Mouse (Mus musculus) heart, embryonic 11.5 days (tissue): ENCODE measurements around the gene Eif5a2. TPM values are rescaled to one million over a fixed set of nuclear protein-coding genes. Genes with fewer than 3 reads are reported as not detected.

Experiments used
- ATAC-seq: fragments of 200-750 bp; cut with Nextera tagmentation; replicated peaks from 2 replicates; pipeline ENCODE4 v1.8.0; 2017; ENCODE audit warnings: moderate library complexity; ENCODE audit not compliant: insufficient number of reproducible peaks, low FRiP score, low TSS enrichment
- H3K27ac ChIP-seq: fragments of 300-500 bp; sonication (generic); 2 replicates; pipeline ENCODE4 v1.5.1; 2014; ENCODE audit warnings: mild to moderate bottlenecking, low read depth, low read length
- H3K27me3 ChIP-seq: fragments of 300-500 bp; sonication (generic); 2 replicates; pipeline ENCODE4 v1.6.1; 2014; ENCODE audit warnings: mild to moderate bottlenecking, low read length, mixed read lengths; ENCODE audit not compliant: control insufficient read depth, insufficient read depth
- H3K36me3 ChIP-seq: fragments of 300-500 bp; sonication (generic); 2 replicates; pipeline ENCODE4 v1.6.1; 2014; ENCODE audit warnings: mild to moderate bottlenecking, low read length, moderate library complexity, mixed read lengths; ENCODE audit not compliant: control insufficient read depth, insufficient read depth
- H3K4me1 ChIP-seq: fragments of 300-500 bp; sonication (generic); 2 replicates; pipeline ENCODE4 v1.6.1; 2014; ENCODE audit warnings: low read length; ENCODE audit not compliant: control insufficient read depth, insufficient read depth
- H3K4me2 ChIP-seq: fragments of 300-500 bp; sonication (generic); 2 replicates; pipeline ENCODE4 v1.6.1; 2014; ENCODE audit warnings: mild to moderate bottlenecking, moderate library complexity
- H3K4me3 ChIP-seq: fragments of 300-500 bp; sonication (generic); 2 replicates; pipeline ENCODE4 v1.5.1; 2014; ENCODE audit warnings: low read depth, low read length
- H3K9ac ChIP-seq: fragments of 300-500 bp; sonication (generic); 2 replicates; pipeline ENCODE4 v1.6.1; 2014; ENCODE audit warnings: mild to moderate bottlenecking, low read depth, low read length, moderate library complexity
- H3K9me3 ChIP-seq: fragments of 300-500 bp; sonication (generic); replicated peaks from 2 replicates; pipeline ENCODE4 v1.6.1; 2016; ENCODE audit warnings: low read length; ENCODE audit not compliant: control insufficient read depth
- WGBS: fragments of 180-500 bp; shearing (Covaris S2); extraction: QIAGEN DNeasy Blood & Tissue Kit; methylation state at CpG from one replicate; pipeline ENCODE4 v1.1.7; 2014; ENCODE audit not compliant: insufficient replicate concordance; 5-methylcytosine and 5-hydroxymethylcytosine counted together
- polyA plus RNA-seq: library from polyadenylated mRNA; unstranded; fragments of >200 nt; fragmentation: Nextera tagmentation; extraction: Ambion mirVana; gene quantifications from 2 replicates; pipeline ENCODE4 v1.2.1, GENCODE M21; 2014

Eif5a2 gene
- polyA plus RNA-seq, 1 experiment from 2014 or later = 14.1 TPM

DNA sequence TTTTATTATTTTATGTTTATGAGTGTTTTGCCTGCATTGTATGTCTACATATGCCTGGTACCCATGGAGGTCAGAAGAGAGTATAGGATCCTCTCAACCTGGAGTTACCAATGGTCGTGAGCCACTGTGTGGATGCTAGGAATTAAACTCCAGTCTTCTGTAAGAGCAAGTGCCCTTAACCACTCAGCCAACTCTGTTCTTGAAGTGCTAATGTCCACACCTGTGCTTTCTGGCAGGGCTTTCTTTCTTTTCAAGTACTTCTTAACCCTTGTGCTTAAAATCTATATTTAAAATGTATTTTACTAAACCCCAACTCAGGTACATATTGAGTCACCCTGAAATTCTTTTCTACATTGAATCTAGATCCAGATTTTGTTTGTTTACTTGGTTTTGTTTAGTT, 45.2 kb downstream of the Eif5a2 start:
- Histone ChIP-seq H3K27me3 (no peaks in the 10 kb centered on the region), H3K36me3 (no peaks in the 10 kb centered on the region), H3K9me3 (no peaks in the 10 kb centered on the region), H3K4me2 (no peak overlapping the region), H3K4me1 (no peaks in the 10 kb centered on the region), H3K9ac (no peak overlapping the region), H3K4me3 (no peak overlapping the region), H3K27ac (no peak overlapping the region)
- no peak for ATAC-seq
- 86% methylated on average over 1 of the region's 1 CpGs for WGBS

DNA sequence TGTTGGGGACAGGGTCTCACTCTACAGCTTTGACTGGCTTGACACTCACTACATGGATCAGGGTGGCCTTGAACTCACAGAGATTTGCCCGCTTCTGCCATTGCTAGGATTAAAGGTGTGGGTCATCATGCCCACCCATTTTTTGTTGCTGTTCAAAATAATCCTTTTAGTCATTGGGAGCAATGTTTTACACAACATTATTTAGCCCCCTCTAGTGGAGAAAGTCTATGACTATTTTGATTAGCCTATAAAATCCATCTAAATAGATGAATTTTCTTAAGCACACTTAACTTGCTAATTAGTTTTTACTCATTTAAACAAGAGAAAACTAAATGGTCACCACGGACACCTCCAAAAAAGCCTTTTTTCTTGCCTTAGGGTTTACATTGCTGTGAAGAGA, 46.5 kb downstream of the Eif5a2 start:
- no peak for ATAC-seq
- no peak overlapping the region for H3K4me3 ChIP-seq
- no peaks in the 10 kb centered on the region for H3K36me3 ChIP-seq
- no peaks in the 10 kb centered on the region for H3K27me3 ChIP-seq
- H3K9ac ChIP-seq = no peak overlapping the region
- no peak overlapping the region for H3K4me2 ChIP-seq
- H3K27ac ChIP-seq = no peak overlapping the region
- WGBS = 84% methylated on average over 2 of the region's 2 CpGs
- H3K9me3 ChIP-seq = no peaks in the 10 kb centered on the region
- no peaks in the 10 kb centered on the region for H3K4me1 ChIP-seq

DNA sequence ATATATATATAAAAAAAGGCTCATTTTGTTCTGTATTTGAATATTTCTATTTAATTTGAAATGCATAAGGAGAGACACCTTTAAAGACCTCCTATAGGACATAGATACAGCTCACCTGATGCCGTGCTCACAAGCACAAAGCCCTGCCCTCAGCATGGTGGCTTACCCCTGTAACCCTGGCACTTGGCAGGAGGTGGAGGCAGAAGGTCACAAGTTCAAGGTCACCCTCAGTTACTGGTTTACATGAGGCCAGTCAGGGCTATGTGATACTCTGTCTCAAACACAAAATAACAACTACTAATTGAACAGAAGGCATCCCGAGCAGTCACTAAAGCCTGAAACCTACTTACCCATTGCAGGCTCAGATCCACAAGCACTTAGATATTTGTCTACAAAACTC, 48.4 kb downstream of the Eif5a2 start:
- WGBS = 81% methylated on average over 2 of the region's 2 CpGs
- ATAC-seq = no peak
- no peaks in the 10 kb centered on the region for H3K27me3 ChIP-seq
- H3K9me3 ChIP-seq = no peaks in the 10 kb centered on the region
- H3K4me1 ChIP-seq = no peaks in the 10 kb centered on the region
- no peak overlapping the region for H3K9ac ChIP-seq
- no peak overlapping the region for H3K4me2 ChIP-seq
- no peak overlapping the region for H3K27ac ChIP-seq
- no peak overlapping the region for H3K4me3 ChIP-seq
- no peaks in the 10 kb centered on the region for H3K36me3 ChIP-seq

DNA sequence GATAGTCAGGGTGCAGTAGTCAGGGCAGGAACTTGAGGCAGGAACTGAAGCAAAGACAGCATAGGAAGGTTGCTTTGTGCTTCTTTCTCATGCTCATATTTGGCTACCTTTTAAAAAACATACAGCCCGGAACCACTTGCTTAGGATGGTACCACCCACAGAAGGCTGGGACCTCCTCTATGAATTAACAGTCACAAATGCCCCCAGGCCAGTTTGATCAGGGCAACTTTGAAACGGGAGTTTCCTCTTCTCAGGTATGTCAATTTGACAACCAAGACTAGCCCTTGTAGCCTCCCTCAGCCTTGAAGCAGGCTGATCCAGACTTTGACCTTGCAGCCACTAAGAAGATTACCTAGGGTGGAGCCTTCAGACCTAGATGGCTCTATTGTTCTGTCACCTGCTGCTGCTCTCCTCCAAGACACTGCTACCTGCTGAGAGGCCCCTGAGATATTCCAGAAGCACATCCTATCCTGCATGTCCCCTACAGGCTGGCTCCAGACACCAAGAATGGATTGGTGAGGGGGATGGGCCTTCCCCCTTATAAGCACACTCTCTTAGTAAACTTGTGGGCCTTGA, 55.8 kb downstream of the Eif5a2 start:
- H3K9me3 ChIP-seq = no peaks in the 10 kb centered on the region
- H3K4me2 ChIP-seq = no peak overlapping the region
- H3K4me1 ChIP-seq = peaks cover 2% of the 10 kb centered on the region; the same call in 1 of the 2 replicates
- no peak overlapping the region for H3K4me3 ChIP-seq
- H3K27ac ChIP-seq = no peak overlapping the region
- no peaks in the 10 kb centered on the region for H3K36me3 ChIP-seq
- H3K27me3 ChIP-seq = no peaks in the 10 kb centered on the region
- no peak for ATAC-seq
- WGBS = 79% methylated on average over 2 of the region's 2 CpGs
- H3K9ac ChIP-seq = no peak overlapping the region

DNA sequence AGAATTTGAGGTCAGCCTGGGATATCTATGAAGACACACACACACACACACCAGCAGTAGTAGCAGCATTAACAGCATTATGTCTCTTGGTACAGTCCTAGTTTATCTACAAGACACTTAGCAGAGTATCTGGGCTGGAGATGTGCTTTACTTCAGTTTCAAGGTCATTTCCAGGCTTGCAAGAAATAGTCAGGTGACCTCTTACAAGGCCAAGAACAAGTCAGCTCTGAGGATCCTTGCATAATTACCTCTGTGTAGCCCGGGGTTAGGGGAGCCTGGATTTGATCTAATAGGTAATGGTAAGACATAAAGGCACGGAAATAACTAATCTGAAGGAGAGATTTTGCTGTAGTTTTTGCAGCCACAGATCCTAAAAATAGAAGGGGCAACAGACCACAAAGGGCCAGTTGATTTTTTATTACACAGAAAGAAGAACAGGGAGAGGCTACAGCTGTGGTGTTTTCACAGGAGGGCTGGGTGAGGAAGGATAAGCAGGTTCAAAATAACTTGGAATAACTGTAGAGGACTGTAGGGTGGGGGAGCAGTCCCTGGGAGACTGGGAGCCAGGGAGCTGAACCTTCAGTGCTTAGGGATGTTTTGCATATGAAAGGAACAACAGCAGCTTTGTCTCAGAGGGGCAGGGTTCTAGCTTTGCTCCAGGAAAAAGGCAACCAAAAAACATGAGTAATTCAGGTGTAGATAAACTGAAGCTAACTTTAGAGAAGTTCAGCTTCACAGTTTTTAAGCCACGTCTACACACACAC, 61.0 kb downstream of the Eif5a2 start:
- Histone ChIP-seq H3K27ac (no peak overlapping the region), H3K9me3 (no peaks in the 10 kb centered on the region), H3K36me3 (no peaks in the 10 kb centered on the region), H3K27me3 (no peaks in the 10 kb centered on the region), H3K4me3 (no peak overlapping the region), H3K4me2 (no peak overlapping the region), H3K9ac (no peak overlapping the region), H3K4me1 (peaks cover 5% of the 10 kb centered on the region)
- 0 out of 2 replicates have a peak, but pooled peaks have one; percentile 31 for ATAC-seq
- 33% methylated on average over 3 of the region's 3 CpGs for WGBS

DNA sequence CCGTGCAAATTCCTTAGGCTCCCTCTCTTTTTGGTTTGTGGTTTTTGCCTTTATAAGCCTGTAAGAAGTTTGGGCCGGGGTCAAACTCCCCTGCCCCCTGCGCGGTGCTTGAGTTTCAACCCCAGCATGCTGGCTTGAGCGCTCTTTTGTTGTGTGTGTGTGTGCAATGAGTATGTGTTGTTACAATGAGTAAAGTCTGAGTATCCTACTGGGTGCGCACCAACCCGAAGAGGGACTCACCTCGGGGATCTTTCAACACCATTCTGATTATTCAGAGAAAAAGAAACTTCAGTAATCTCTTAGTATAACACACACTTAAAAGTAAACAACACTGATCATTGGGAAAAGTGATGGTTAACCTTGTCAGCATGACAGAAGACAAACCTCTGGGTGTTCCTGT, 62.2 kb downstream of the Eif5a2 start:
- Histone ChIP-seq H3K4me2 (no peak overlapping the region), H3K4me1 (peaks cover 5% of the 10 kb centered on the region), H3K36me3 (no peaks in the 10 kb centered on the region), H3K9ac (no peak overlapping the region), H3K27me3 (no peaks in the 10 kb centered on the region), H3K4me3 (no peak overlapping the region), H3K9me3 (no peaks in the 10 kb centered on the region), H3K27ac (no peak overlapping the region)
- ATAC-seq = no peak
- 64% methylated on average over 8 of the region's 8 CpGs for WGBS

DNA sequence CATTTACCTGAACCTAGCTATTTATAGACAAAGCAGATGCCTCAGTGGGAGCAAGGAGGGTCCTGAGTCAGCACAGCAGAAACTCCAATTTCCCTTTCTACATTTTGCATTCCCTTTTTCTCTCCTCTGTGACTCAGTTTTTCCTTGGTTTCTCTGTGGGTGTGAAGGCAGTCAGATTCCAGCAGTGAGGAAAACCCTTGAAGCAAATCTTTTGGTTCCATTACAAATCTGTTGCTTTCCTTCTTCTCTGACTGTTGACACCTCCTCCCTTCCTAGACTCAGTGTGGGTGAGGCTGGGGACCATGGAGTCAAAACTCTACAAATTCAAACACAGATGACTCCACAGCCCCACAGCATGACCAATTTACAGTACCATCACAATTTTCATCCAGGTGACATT, 66.0 kb downstream of the Eif5a2 start:
- H3K4me3 ChIP-seq = no peak overlapping the region
- H3K27me3 ChIP-seq = no peaks in the 10 kb centered on the region
- H3K9me3 ChIP-seq = no peaks in the 10 kb centered on the region
- H3K4me1 ChIP-seq = peaks cover under 1% of the 10 kb centered on the region
- H3K27ac ChIP-seq = no peak overlapping the region
- no peak overlapping the region for H3K4me2 ChIP-seq
- ATAC-seq = no peak
- no peak overlapping the region for H3K9ac ChIP-seq
- H3K36me3 ChIP-seq = no peaks in the 10 kb centered on the region
